Mouse (Mus musculus): Measurements from ENCODE around the gene Nlrp4f. TPM values are rescaled to one million over a fixed set of nuclear protein-coding genes. Genes with fewer than 3 reads are reported as not detected.

Gene Nlrp4f
- total RNA-seq (2014; rRNA removed; ENCODE audit: low replicate concordance) (not detected in 2 replicates), polyA plus RNA-seq (2015; fragmentation: Nextera tagmentation; extraction: Ambion mirVana) (not detected in 2 replicates)

DNA sequence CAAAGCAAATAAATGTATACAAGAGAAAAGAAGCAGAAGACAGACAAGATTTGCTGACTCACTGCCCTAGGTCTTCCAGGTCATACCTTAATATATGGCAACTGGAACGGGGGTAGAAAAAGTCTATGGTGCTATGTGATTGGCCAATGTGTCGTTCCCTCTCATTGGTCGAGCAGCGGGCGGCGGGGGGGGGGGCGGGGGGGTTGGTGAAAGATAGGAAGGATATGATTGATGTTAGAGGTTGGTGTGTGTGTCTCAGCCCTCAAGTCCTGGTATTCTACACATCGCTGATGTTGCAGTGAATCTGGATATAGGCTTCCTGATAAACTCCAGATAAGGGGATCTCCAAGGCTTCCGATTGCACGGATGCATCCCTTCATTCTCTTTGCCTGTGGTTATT, at the start of gene Nlrp4f:
TSS of gene Nlrp4f (minus strand) at position 101 of the 400 bp plus-strand sequence.
- Histone ChIP-seq H3K27me3 (ENCODE audit: control insufficient read depth, insufficient read depth, low read length) (no peaks in the 10 kb centered on the region), H3K4me3 (ENCODE audit: low read depth, low read length) (no peak within 1 kb of the TSS), H3K4me1 (ENCODE audit: control insufficient read depth, insufficient read depth) (no peaks in the 10 kb centered on the region), H3K4me2 (ENCODE audit: low read depth, low read length) (no peak within 1 kb of the TSS), H3K36me3 (replicated peaks; ENCODE audit: control insufficient read depth, insufficient read depth, low read length) (no peaks in the 10 kb centered on the region), H3K9ac (replicated peaks; ENCODE audit: low read depth, low read length) (no peak within 1 kb of the TSS), H3K27ac (ENCODE audit: low read depth) (no peak within 1 kb of the TSS), H3K9me3 (replicated peaks; ENCODE audit: control insufficient read depth, low read length) (no peaks in the 10 kb centered on the region; the same call in 1 of the 2 replicates)
- TF ChIP-seq EP300 (IDR thresholded peaks at IDR 0.05; ENCODE audit: low read depth) (no peak), CTCF (IDR thresholded peaks at IDR 0.05; ENCODE audit: low read depth) (no peak)
- WGBS: 69% methylated on average over 10 of the region's 10 CpGs
- ATAC-seq (ENCODE audit: insufficient read depth, low read depth) (no peak), DNase-seq (ENCODE audit: low spot score) (no peak)

DNA sequence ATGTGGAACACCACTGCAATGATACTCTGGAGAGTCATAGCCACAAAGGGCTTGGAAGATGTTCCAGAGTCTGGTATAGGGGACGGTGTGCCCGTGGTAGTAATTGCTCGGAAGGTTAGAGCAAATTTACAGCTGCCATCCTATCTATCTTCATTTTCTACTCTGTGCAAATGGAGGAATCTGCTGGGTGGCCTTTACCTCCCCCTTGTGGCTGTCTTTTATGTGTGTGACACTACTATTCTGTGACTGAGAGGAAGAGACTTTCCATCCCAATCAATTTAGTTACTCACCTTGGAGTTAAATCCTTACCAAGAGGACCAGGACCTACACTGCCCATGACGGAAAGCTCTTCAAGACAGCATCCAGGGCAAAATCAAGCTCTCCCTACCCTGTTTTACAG, 37.5 kb upstream of the Nlrp4f start:
- peak; percentile 33; the same call in 1 of the 2 replicates for TF ChIP-seq CTCF (IDR thresholded peaks at IDR 0.05; ENCODE audit: low read depth)
- no peak for TF ChIP-seq EP300 (IDR thresholded peaks at IDR 0.05; ENCODE audit: low read depth)
- ATAC-seq (ENCODE audit: insufficient read depth, low read depth): no peak
- DNase-seq (ENCODE audit: low spot score): no peak
- H3K4me3 ChIP-seq (ENCODE audit: low read depth, low read length): no peak overlapping the region
- H3K4me2 ChIP-seq (ENCODE audit: low read depth, low read length): no peak overlapping the region
- H3K9me3 ChIP-seq (replicated peaks; ENCODE audit: control insufficient read depth, low read length): peaks cover 11% of the 10 kb centered on the region
- 93% methylated on average over 4 of the region's 4 CpGs for WGBS
- peaks cover 9% of the 10 kb centered on the region for H3K4me1 ChIP-seq (ENCODE audit: control insufficient read depth, insufficient read depth)
- no peak overlapping the region for H3K9ac ChIP-seq (replicated peaks; ENCODE audit: low read depth, low read length)
- no peaks in the 10 kb centered on the region for H3K27me3 ChIP-seq (ENCODE audit: control insufficient read depth, insufficient read depth, low read length)
- H3K27ac ChIP-seq (ENCODE audit: low read depth): no peak overlapping the region
- H3K36me3 ChIP-seq (replicated peaks; ENCODE audit: control insufficient read depth, insufficient read depth, low read length): 0 out of 2 replicates have a peak, but pooled peaks cover 2% of the 10 kb centered on the region

DNA sequence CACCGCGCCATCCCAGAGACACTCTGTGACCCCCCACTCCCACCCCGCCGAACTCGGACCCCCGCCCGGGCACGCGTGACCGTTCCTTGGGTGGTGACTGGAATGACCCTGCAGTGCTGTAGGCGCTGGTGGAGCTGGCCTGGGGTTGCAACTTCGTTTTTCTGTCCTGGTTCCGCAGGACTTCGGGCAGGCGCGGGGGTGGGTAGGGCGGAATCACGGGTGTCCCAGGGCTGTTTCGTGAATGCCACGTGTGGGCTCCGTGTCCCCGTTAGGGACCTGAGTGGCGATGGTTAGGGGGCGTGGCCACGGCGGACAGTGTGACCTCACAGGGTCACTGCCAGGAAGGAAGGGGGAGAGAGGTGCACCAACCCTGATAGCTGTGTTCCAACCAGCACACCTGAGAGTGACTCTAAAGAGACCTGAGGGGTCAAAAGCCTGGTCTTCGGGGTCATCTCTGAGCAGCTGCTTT, 36.6 kb upstream of the Nlrp4f start:
- Histone ChIP-seq H3K4me2 (ENCODE audit: low read depth, low read length) (peak overlapping the region; percentile 99), H3K9me3 (replicated peaks; ENCODE audit: control insufficient read depth, low read length) (peaks cover 4% of the 10 kb centered on the region), H3K9ac (replicated peaks; ENCODE audit: low read depth, low read length) (peak overlapping the region; percentile 66), H3K27me3 (ENCODE audit: control insufficient read depth, insufficient read depth, low read length) (no peaks in the 10 kb centered on the region), H3K27ac (ENCODE audit: low read depth) (no peak overlapping the region), H3K4me3 (ENCODE audit: low read depth, low read length) (peak overlapping the region; percentile 84), H3K4me1 (ENCODE audit: control insufficient read depth, insufficient read depth) (peaks cover 9% of the 10 kb centered on the region), H3K36me3 (replicated peaks; ENCODE audit: control insufficient read depth, insufficient read depth, low read length) (no peaks in the 10 kb centered on the region)
- ATAC-seq (ENCODE audit: insufficient read depth, low read depth): no peak
- no peak for TF ChIP-seq CTCF (IDR thresholded peaks at IDR 0.05; ENCODE audit: low read depth)
- 26% methylated on average over 27 of the region's 27 CpGs for WGBS
- no peak for DNase-seq (ENCODE audit: low spot score)

DNA sequence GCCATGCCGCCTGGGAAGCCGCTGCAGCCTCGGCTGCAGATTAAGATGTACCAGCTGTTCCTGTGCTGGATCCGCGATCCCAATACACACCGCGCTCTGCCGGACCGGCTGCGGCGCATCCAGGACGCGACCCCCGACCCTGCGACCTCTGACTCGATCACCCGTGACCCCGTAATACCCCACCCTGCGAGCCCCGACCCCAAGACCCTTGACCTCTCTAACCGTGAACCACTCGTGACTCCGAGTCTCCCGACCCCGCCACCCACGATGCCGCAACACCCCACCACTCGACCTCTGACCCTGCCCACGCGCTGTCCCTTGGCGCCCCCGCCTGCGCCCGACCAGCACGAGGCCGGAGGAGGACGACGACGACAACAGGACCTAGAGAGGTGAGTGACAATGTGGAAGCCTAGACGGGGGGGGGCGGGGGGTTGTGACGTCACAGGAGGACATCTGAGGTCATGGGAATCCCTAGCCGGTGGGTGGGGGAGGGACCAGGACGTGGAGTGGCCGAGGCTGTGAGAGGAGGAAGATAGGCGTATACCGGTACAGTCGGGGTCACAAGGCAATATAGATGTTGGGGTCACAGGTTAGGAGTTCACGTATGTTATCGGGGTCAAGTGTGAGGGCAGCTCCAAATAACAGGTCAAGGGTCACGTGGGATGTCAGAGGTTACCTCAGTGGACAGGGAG, 36.0 kb upstream of the Nlrp4f start:
- Histone ChIP-seq H3K4me3 (ENCODE audit: low read depth, low read length) (peak overlapping the region; percentile 84), H3K9me3 (replicated peaks; ENCODE audit: control insufficient read depth, low read length) (peaks cover 3% of the 10 kb centered on the region; the same call in 1 of the 2 replicates), H3K4me2 (ENCODE audit: low read depth, low read length) (peak overlapping the region; percentile 99), H3K36me3 (replicated peaks; ENCODE audit: control insufficient read depth, insufficient read depth, low read length) (no peaks in the 10 kb centered on the region), H3K9ac (replicated peaks; ENCODE audit: low read depth, low read length) (peak overlapping the region; percentile 66), H3K27me3 (ENCODE audit: control insufficient read depth, insufficient read depth, low read length) (no peaks in the 10 kb centered on the region), H3K4me1 (ENCODE audit: control insufficient read depth, insufficient read depth) (peaks cover 9% of the 10 kb centered on the region), H3K27ac (ENCODE audit: low read depth) (peak overlapping the region; percentile 97)
- DNase-seq (ENCODE audit: low spot score) (no peak), ATAC-seq (ENCODE audit: insufficient read depth, low read depth) (peak; percentile 7; the same call in 1 of the 2 replicates)
- WGBS: 2% methylated on average over 51 of the region's 51 CpGs
- TF ChIP-seq EP300 (IDR thresholded peaks at IDR 0.05; ENCODE audit: low read depth) (no peak), CTCF (IDR thresholded peaks at IDR 0.05; ENCODE audit: low read depth) (no peak)

DNA sequence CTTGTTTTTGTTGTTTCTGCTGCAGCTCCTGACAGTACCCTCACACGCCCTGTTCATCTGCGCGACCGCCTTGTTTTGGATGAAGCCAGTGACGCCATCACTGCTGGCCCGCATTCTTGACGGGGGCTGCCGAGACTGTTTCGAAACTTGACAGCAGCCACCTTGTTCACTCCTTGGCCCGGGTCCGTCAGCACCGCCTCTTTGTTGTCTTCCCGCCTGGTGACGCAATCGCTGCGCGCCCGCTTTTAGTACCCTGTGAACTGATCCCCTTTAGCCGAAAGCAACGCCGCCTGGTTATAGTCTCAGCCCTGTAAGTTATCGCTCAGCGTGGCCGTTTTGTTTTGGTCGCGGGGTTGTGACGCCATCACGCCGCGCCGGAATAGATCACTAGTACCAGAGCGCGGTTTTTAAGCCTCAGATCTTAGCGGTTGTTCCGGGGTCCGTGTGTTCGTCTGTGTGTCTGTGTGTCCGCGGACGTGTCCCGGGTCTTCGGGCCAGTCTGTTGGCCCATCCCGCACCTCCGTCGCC, 35.4 kb upstream of the Nlrp4f start:
- Histone ChIP-seq H3K4me2 (ENCODE audit: low read depth, low read length) (peak overlapping the region; percentile 99), H3K36me3 (replicated peaks; ENCODE audit: control insufficient read depth, insufficient read depth, low read length) (no peaks in the 10 kb centered on the region), H3K9me3 (replicated peaks; ENCODE audit: control insufficient read depth, low read length) (0 out of 2 replicates have a peak, but pooled peaks cover 3% of the 10 kb centered on the region), H3K4me1 (ENCODE audit: control insufficient read depth, insufficient read depth) (peaks cover 9% of the 10 kb centered on the region), H3K27ac (ENCODE audit: low read depth) (peak overlapping the region; percentile 97), H3K9ac (replicated peaks; ENCODE audit: low read depth, low read length) (peak overlapping the region; percentile 66), H3K27me3 (ENCODE audit: control insufficient read depth, insufficient read depth, low read length) (no peaks in the 10 kb centered on the region), H3K4me3 (ENCODE audit: low read depth, low read length) (peak overlapping the region; percentile 84)
- TF ChIP-seq EP300 (IDR thresholded peaks at IDR 0.05; ENCODE audit: low read depth): no peak
- TF ChIP-seq CTCF (IDR thresholded peaks at IDR 0.05; ENCODE audit: low read depth): no peak
- WGBS: under 1% methylated on average over 45 of the region's 45 CpGs
- peak; percentile 85 for ATAC-seq (ENCODE audit: insufficient read depth, low read depth)
- peak; percentile 76 for DNase-seq (ENCODE audit: low spot score)

Data from heart, postnatal 0 days (tissue).